In the genomic region with DNA sequence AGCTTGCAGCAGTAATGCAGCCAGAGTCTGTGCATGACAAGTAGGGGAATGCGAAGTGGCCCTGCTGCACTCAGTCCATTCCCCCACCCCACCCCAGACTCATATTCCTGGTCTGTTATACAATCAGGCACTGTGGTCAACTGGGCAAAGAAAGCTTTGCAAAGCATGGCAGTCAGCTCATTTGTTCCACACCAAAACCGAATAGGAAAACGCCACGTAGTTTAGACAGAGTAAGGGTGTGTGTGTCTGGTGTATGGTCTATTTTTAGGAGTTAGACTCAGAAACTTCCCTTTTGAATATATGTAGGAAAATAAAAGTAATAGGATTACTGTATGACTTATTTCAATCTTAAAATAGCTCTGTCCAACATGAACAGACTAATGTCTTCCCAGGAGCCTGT, we compare ENCODE assay signal across 20 mouse cellular contexts. TPM values are rescaled to one million over a fixed set of nuclear protein-coding genes. Genes with fewer than 3 reads are reported as not detected.
A peak's percentile ranks its signal among the peaks of the same experiment; 100 is the strongest.
DNase-seq lines count a peak whose midpoint lies in the region; ATAC-seq and TF ChIP-seq lines count a peak whose summit lies in the region.
"Had no signal": no experiment of that assay in that cellular context is flagged by ENCODE, and none has a peak within 500 bp of the region (broad histone marks: within the 10 kb centered on the region; RNA-seq: fewer than 3 reads in every experiment).

No protein-coding gene starts in this region.

- peaks cover 27% of the 10 kb centered on the region for H3K36me3 ChIP-seq in heart, adult 2 months (ENCODE audit: control insufficient read depth, insufficient read depth, low read length)
- peaks cover 4% of the 10 kb centered on the region; the same call in 1 of the 2 replicates for H3K36me3 ChIP-seq in heart, embryonic 15.5 days
- H3K36me3 ChIP-seq in heart, embryonic 10.5 days, result peaks cover 32% of the 10 kb centered on the region
- H3K36me3 ChIP-seq in megakaryocyte, embryonic 14.5 days (replicated peaks; ENCODE audit: low read length), result peaks cover 80% of the 10 kb centered on the region

- ATAC-seq in heart, embryonic 15.5 days (replicated peaks; ENCODE audit: insufficient number of reproducible peaks, insufficient read depth, low FRiP score, low read depth), result no peak
- ATAC-seq in megakaryocyte, adult 5-6 weeks (ENCODE audit: poor library complexity, severe bottlenecking), result no peak
- ATAC-seq: forebrain, embryonic 13.5 days; forebrain, postnatal 0 days; hindbrain, embryonic 16.5 days; inflammation-experienced regulatory T-cells, adult 6 months; intestine, postnatal 0 days had no signal

- peaks cover 32% of the 10 kb centered on the region for H3K4me1 ChIP-seq in heart, adult 2 months (ENCODE audit: control insufficient read depth, insufficient read depth, low read length)
- peaks cover 64% of the 10 kb centered on the region for H3K4me1 ChIP-seq in heart, embryonic 15.5 days (replicated peaks)
- peaks cover 61% of the 10 kb centered on the region for H3K4me1 ChIP-seq in heart, embryonic 10.5 days
- H3K4me1 ChIP-seq in megakaryocyte, embryonic 14.5 days, result peaks cover 99% of the 10 kb centered on the region

- no peak overlapping the region for H3K9ac ChIP-seq in heart, adult 2 months (ENCODE audit: low read depth, low read length)
- no peak overlapping the region for H3K9ac ChIP-seq in heart, embryonic 15.5 days
- H3K9ac ChIP-seq: forebrain, embryonic 13.5 days; forebrain, postnatal 0 days; hindbrain, embryonic 12.5 days had no signal

- TF ChIP-seq CTCF in heart, adult 2 months (IDR thresholded peaks at IDR 0.05), result no peak

- no peaks in the 10 kb centered on the region for H3K9me3 ChIP-seq in heart, embryonic 15.5 days (replicated peaks)
- H3K9me3 ChIP-seq in heart, embryonic 10.5 days, result no peaks in the 10 kb centered on the region
- no peaks in the 10 kb centered on the region for H3K9me3 ChIP-seq in megakaryocyte, embryonic 14.5 days
- H3K9me3 ChIP-seq: embryonic facial prominence, embryonic 10.5 days; forebrain, embryonic 13.5 days; hindbrain, embryonic 12.5 days had no signal

- H3K4me3 ChIP-seq in heart, adult 2 months, result no peak overlapping the region
- H3K4me3 ChIP-seq in heart, embryonic 15.5 days, result no peak overlapping the region
- H3K4me3 ChIP-seq in heart, embryonic 10.5 days, result no peak overlapping the region
- peak overlapping the region; percentile 76 for H3K4me3 ChIP-seq in megakaryocyte, embryonic 14.5 days (replicated peaks)
- H3K4me3 ChIP-seq: embryonic facial prominence, embryonic 10.5 days; forebrain, embryonic 13.5 days; hindbrain, embryonic 12.5 days had no signal

- intact Hi-C loops in heart, adult 2 months (cut with DNase I), result no loop called here

- H3K27me3 ChIP-seq in heart, adult 2 months (ENCODE audit: control insufficient read depth, insufficient read depth, low read length), result no peaks in the 10 kb centered on the region
- no peaks in the 10 kb centered on the region for H3K27me3 ChIP-seq in heart, embryonic 15.5 days
- H3K27me3 ChIP-seq in heart, embryonic 10.5 days (ENCODE audit: insufficient read depth, poor library complexity, severe bottlenecking), result no peaks in the 10 kb centered on the region
- no peaks in the 10 kb centered on the region for H3K27me3 ChIP-seq in megakaryocyte, embryonic 14.5 days (replicated peaks)
- H3K27me3 ChIP-seq: forebrain, embryonic 13.5 days; hindbrain, embryonic 12.5 days had no signal

- H3K27ac ChIP-seq in heart, adult 2 months, result peak overlapping the region; percentile 57
- H3K27ac ChIP-seq in heart, embryonic 15.5 days, result peak overlapping the region; percentile 72
- H3K27ac ChIP-seq in heart, embryonic 10.5 days, result no peak overlapping the region
- H3K27ac ChIP-seq: embryonic facial prominence, embryonic 10.5 days; forebrain, embryonic 13.5 days; hindbrain, embryonic 12.5 days had no signal

- no peak for TF ChIP-seq POLR2A in heart, adult 2 months (IDR thresholded peaks at IDR 0.05; ENCODE audit: insufficient read depth, low read depth, low read length)

- 29% methylated on average over 4 of the region's 4 CpGs for WGBS in heart, adult 2 months
- WGBS in heart, embryonic 15.5 days, result 52% methylated on average over 4 of the region's 4 CpGs
- 78% methylated on average over 4 of the region's 4 CpGs for WGBS in heart, embryonic 10.5 days

- H3K79me2 ChIP-seq in heart, adult 2 months (replicated peaks; ENCODE audit: control insufficient read depth, insufficient read depth, low read length), result peaks cover 4% of the 10 kb centered on the region

- no peak for DNase-seq in heart, adult 2 months
- DNase-seq in heart, adult 8-10 months (ENCODE audit: low spot score), result no peak
- no peak for DNase-seq in heart, embryonic 10.5 days (ENCODE audit: low spot score)
- no peak for DNase-seq in thymus, postnatal 10 days (ENCODE audit: low spot score in 2 of 2)
- DNase-seq: adrenal gland, adult 2 months; adrenal gland, postnatal 25 days; cerebellum, adult 2 months; cerebellum, postnatal 10 days; forebrain, postnatal 0 days; gastrocnemius, postnatal 36 days; kidney, adult 8-10 months had no signal

- no peak overlapping the region for H3K4me2 ChIP-seq in heart, embryonic 15.5 days
- H3K4me2 ChIP-seq: forebrain, embryonic 13.5 days; hindbrain, embryonic 12.5 days had no signal

- TF ChIP-seq EP300 in heart, adult 2 months (IDR thresholded peaks at IDR 0.05; ENCODE audit: insufficient read depth, low read depth, low read length), result no peak

RNA-seq across cellular contexts. Expression of a gene that starts 36.0 kb away (rescaled TPM):
- total RNA-seq in heart, adult 2 months (2021), result 100 to 1,000 TPM; 248 to 249 TPM
- polyA plus RNA-seq in heart, adult 2 months (2012; rRNA removed), result 148 and 227 TPM in 2 replicates
- 100 to 1,000 TPM; 236 to 258 (median 249) TPM for total RNA-seq in heart, adult 8-10 months (2022)
- polyA plus RNA-seq in heart, embryonic 15.5 days (2015; fragmentation: Nextera tagmentation; extraction: Ambion mirVana), result 252 and 254 TPM in 2 replicates
- polyA plus RNA-seq in heart, embryonic 10.5 days (2016; fragmentation: Nextera tagmentation; extraction: Ambion mirVana), result 263 and 343 TPM in 2 replicates
- 19.4 and 27.6 TPM in 2 replicates for polyA plus RNA-seq in megakaryocyte, embryonic 14.5 days (2012; ENCODE audit: insufficient read depth, low replicate concordance)
- 28.4 and 29.7 TPM in 2 replicates for total RNA-seq in megakaryocyte, adult 5-6 weeks (2015)
- 32.3 and 39.2 TPM in 2 replicates for total RNA-seq in megakaryocyte, adult 5-6 weeks (2017)
